Mouse (Mus musculus) lung, postnatal 36 days (tissue): ENCODE results near the gene Zfp750.

Experiments used
- DNase-seq: peaks from one replicate; pipeline ENCODE4 v3.0.0; 2022; ENCODE audit warnings: mixed read lengths

Zfp750 gene

DNA sequence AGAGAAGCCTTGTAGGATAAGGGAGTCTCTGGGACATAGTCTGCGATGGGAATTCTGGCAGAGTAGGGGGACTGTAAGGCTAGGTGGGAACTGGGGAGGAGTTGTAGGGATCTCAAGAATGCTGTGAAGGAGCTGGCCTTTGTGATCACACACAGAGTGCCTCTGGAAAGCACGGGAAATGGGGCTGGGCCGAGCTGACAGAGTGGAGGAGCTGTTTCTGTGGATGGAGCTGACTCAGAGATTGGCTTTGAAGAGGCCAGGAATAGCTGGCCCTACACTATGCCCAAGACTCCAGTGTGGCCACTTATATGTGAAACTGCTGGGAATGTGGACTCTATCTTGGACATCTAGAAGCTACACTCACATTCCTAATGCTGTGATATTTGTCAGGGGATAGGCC is 17.4 kb upstream of the Zfp750 start:
- no peak for DNase-seq

DNA sequence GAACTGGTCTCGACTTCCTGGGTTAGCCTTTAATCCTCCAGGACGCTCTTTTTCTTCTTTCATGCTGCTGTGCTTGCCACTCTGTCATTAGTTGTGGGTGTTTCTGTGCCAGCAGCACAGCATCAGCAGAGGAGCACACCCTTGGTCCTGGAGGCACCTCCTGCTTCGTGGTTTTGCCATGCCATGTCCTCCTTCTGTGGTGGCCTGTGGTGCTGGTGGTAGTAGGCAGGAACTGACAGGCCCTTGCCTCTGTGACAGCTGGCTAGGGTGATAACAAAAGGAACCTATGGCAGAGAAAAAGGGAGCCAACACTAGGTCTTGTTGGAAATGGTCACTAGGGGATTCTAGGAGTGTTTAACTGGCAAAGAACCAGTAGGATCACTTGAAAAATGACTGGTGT is 10.6 kb upstream of the Zfp750 start:
- DNase-seq = no peak

GRCm38 (mm10) chr11:121524191-121524590 is 5.1 kb upstream of the Zfp750 start:
- peak; percentile 38 for DNase-seq

- no peak for DNase-seq
These were observed 3.1 kb upstream of the Zfp750 start for GRCm38 (mm10) chr11:121522156-121522762.

- no peak for DNase-seq
These were observed 1.6 kb upstream of the Zfp750 start for GRCm38 (mm10) chr11:121520761-121521160.

- DNase-seq = no peak
These were observed 570 bp upstream of the Zfp750 start for GRCm38 (mm10) chr11:121519703-121520102.

DNA sequence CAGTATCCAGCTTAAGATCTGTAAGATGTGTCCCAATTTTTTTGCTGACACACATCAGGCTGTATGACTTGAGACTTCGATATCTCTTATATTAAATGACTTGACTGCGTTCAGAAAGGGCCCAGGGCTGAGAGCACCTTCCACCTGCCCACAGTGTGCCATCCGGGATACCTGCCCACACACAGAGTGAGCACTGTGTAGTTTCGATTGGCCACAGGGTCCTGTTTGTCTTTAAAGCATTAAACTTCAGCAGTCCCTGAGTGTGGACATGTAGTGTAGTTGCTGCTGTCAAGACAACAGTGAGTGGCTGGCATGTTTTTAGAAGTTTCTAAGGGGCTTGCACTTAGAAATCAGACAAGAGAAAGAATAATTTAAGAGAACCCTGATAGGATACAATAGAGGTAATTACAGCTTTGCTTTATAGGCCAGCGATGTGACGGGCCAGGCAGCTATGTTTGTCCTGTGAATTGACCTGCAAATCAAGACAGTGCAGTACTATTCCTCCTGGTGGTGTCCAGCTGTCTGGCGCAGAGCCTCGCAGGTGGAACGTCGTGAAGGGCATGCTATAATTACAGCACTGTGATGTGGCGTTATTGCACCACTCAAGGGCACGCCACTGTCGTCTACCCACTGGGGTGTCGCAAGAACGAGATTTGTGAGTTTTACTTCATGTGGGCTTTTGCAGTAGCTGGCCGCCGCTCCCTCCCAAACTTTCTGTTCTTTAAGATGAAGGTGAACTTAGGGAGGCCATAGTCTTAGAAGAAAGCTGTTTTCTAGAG is 1.3 kb downstream of the Zfp750 start:
- DNase-seq = peak; percentile 74

- DNase-seq = no peak
These were observed 2.2 kb downstream of the Zfp750 start for GRCm38 (mm10) chr11:121516906-121517305.

- no peak for DNase-seq
These were observed 3.1 kb downstream of the Zfp750 start for GRCm38 (mm10) chr11:121515996-121516395.

- DNase-seq = no peak
These were observed 6.1 kb downstream of the Zfp750 start for GRCm38 (mm10) chr11:121512896-121513572.

DNA sequence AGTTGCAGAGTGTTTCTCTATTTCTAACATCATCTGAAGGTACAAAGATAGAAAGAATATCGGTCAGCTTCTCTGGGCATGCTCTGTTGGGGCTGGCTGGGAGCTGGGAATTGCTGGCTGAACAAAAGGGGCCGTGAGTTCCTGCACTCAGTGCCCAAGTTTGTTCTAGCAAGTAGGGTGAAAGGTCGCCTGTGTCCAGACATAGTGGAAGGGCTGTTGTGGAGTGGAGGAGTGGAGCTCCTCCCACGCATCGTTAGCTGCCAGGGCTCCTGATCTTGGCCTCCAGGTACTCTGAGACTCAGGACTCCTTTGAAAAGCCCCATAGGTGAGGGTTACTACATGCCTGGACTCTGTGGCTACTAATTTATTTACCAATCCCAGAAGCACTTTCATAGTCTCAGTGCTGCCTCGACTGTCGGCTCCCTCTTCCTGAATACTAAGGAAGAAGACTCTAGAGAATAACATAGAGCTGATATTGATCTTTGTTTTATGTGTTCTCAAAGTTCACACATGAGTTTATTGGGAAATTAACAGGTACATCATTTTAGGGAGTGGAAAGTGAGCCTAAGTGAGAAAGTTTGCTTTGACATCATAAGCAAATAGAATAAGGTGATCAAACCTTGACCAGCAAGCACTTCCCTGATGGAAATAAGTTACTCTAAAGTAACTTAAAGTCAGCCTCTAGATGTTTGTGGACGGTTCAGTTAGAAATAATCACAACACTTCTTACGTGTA is 8.5 kb downstream of the Zfp750 start:
- DNase-seq = peak; percentile 17

GRCm38 (mm10) chr11:121508478-121508877 is 10.7 kb downstream of the Zfp750 start:
- DNase-seq = no peak

- DNase-seq = no peak
These were observed 16.9 kb downstream of the Zfp750 start for GRCm38 (mm10) chr11:121502000-121502860.

DNA sequence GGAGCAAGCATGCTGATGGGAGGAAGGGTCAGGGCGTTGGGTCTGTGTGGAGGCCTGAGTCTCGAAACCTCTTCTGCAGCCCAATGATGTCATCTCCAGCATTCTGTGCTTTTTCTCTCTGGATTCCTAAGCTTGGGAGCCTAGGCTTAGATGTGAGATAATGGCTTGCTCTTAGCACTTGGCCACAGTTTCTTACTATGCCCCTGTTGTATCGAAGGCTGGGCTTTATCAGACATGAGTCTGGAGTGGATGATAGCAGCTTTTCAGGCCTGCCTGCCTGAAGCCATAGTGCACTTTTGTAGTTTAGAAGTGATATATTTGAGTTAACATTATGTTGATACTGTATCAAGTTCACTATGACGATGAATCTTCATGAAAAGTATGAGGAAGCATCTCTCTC is 17.6 kb downstream of the Zfp750 start:
- no peak for DNase-seq

GRCm38 (mm10) chr11:121500595-121500994 is 18.5 kb downstream of the Zfp750 start:
- DNase-seq = no peak

DNA sequence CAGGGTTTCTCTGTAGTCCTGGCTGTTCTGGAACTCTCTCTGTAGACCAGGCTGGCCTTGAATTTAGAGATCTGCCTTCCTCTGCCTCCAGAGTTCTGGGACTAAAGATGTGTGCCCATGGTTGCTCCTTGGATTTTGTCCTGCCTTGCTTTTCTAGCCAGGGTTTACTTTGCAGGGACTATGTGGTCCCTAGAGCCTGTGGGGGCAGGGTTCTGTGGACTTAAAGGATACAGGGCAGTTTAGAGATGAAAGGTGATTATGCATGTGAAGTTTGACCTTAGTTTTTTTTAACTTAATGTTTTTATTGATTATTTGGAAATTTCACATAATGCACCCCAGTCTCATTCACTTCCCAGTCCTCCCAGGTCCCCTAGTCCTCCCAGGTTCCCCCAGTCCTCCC is 28.5 kb downstream of the Zfp750 start:
- DNase-seq = no peak

- DNase-seq = peak; percentile 21
These were observed 33.3 kb downstream of the Zfp750 start for GRCm38 (mm10) chr11:121485882-121486281.

- DNase-seq = no peak
These were observed 38.0 kb downstream of the Zfp750 start for GRCm38 (mm10) chr11:121481129-121481528.

GRCm38 (mm10) chr11:121479476-121480203 is 39.5 kb downstream of the Zfp750 start:
- no peak for DNase-seq

DNA sequence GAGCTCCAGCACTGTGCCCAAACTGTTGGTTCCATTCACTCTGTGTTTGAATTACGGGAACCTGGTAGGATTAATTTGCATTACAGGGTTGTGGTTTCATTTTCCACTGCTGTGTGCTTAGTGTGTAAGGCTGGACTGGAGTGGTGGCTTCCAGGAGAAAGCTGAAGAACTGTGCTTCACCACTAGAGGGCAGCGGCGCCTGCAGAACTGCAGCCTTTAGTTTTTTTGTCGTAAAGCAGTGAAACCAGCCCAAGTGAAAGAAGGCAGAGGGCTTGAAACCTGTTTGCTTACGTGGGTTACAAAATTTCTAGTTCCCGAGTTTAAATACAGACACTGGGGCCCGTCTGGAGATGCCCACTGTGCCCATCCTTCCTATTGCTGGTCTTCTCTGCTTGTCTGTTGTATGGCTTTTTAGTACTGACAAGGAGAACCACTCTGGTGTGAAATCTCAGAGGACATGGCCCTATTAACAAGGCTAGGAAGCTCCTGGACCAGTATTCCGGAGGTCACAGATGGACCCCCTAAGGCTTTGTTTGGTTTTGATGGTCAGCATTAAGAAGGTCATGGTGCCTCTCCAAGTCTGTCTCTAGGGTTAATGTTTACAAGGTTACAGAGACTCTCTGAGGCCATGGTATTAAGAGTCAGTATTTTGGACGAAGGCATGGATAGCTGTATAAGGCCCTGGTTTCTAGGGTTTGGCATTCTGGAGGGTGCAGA is 43.3 kb downstream of the Zfp750 start:
- DNase-seq = peak; percentile 85

DNA sequence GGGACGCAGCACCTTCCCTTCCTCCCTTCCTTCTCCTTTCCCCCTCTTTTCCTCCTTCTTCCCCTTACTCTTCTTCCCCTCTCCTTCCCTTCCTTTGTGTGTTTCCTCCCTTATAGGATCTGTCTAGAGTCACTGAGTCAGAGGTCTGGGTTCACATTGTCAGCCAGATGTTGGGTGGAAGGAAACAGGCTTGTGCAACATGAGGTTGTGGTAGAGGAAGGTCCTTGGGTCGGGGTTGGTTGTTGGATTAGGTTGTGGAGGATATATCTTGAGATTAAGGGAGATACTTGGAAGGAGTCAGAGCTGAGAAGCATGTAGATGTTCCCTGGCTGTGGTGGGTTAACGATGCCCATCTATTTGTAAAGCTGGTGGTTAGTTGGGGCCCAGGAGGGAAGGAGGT is 44.3 kb downstream of the Zfp750 start:
- no peak for DNase-seq
